Mouse (Mus musculus): ENCODE results near the gene Ifit1bl1.

DNA sequence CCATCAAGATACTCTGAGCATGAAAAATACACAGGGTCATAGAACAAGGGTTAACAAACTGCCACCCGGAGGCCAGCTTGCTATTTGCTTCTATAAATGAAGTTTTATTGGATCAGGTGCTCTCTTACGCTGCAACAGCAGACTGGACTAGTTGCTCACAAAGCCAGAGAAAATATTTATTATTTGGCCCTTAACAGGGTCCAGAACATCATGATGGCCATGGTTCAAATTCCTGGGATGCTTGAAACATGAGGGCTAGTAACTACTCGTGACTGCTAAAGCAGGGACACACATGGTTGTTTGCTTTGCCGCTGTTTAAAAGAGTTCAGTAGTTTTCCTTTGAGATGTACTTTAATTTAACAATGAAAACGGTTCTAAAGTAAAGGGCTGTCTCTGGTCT is 49.8 kb downstream of the Ifit1bl1 start:
- TF ChIP-seq CTCF (IDR thresholded peaks at IDR 0.05; ENCODE audit: insufficient read depth, low read depth, low read length) = no peak
- no peak for TF ChIP-seq POLR2A (IDR thresholded peaks at IDR 0.05; ENCODE audit: insufficient read depth, low read depth, low read length)

Measured in olfactory bulb, adult 2 months (tissue).